Mouse (Mus musculus): ENCODE results near the gene Gm5916.

Gm5916 gene

GRCm38 (mm10) chr9:36128679-36129078 lies at the start of gene Gm5916:
Gene Gm5916 (minus strand): TSS chr9:36128779.
- DNase-seq (ENCODE audit: low read depth, low spot score): no peak

Measured in embryo, embryonic 11.5 days (tissue).